Mouse (Mus musculus): Measurements from ENCODE around the gene Mlph. TPM values are rescaled to one million over a fixed set of nuclear protein-coding genes. Genes with fewer than 3 reads are reported as not detected.
A peak's percentile ranks its signal among the peaks of the same experiment; 100 is the strongest.

Mlph gene
- polyA plus RNA-seq, 1 experiment = not detected

DNA sequence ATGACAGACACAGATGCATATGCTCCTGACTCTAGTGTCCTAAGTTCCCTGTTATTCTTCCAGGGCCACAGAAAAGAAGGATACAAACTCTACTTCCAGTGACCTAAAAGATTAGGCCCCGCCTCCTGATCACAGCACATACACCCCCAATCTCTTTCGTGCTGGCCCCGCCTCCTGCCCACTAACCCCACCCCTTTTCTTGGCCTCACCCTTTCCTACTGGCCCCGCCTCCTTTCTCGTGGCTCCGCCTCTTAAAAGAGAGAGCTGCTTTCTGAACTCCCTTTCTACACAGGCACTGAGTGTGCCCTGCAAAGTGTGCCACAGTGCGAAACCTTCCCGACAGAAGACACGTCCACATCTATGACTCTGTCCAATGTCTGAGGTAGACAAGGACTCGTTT lies 30.3 kb downstream of the Mlph start:
- Histone ChIP-seq H3K4me1 (ENCODE audit: control insufficient read depth, insufficient read depth, low read length) (no peaks in the 10 kb centered on the region), H3K27ac (ENCODE audit: control insufficient read depth, insufficient read depth, low read depth, low read length, poor library complexity) (no peak overlapping the region), H3K4me3 (replicated peaks; ENCODE audit: control insufficient read depth, low read depth, low read length) (no peak overlapping the region)
- no peak for TF ChIP-seq POLR2A (IDR thresholded peaks at IDR 0.05; ENCODE audit: borderline replicate concordance, control insufficient read depth, low read depth, low read length)
- no peak for TF ChIP-seq CTCF (IDR thresholded peaks at IDR 0.05; ENCODE audit: control insufficient read depth, insufficient read depth, low read length)
- WGBS = 76% methylated on average over 10 of the region's 10 CpGs

DNA sequence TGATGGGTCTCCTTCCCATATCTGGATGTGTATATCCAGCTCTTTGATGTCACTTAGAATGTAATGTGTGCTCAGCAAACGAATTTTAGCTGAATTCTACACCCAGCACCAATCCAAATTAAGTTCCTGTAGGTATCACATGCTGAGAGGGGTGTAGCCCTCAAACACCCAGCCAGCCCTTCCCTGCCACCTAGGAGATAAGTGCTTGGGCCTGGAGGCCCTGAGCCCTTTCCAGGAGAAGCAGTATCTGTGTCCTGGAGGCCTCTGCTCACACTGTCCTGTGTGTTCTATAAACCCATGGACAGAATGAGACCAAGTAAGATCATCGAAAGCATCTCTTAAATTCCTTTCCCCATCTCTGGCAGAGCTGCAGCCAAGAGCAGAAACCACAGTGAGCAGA lies 32.4 kb downstream of the Mlph start:
- TF ChIP-seq POLR2A (IDR thresholded peaks at IDR 0.05; ENCODE audit: borderline replicate concordance, control insufficient read depth, low read depth, low read length) (no peak), CTCF (IDR thresholded peaks at IDR 0.05; ENCODE audit: control insufficient read depth, insufficient read depth, low read length) (no peak)
- WGBS = 36% methylated on average over 2 of the region's 2 CpGs
- Histone ChIP-seq H3K27ac (ENCODE audit: control insufficient read depth, insufficient read depth, low read depth, low read length, poor library complexity) (no peak overlapping the region), H3K4me1 (ENCODE audit: control insufficient read depth, insufficient read depth, low read length) (no peaks in the 10 kb centered on the region), H3K4me3 (replicated peaks; ENCODE audit: control insufficient read depth, low read depth, low read length) (no peak overlapping the region)

DNA sequence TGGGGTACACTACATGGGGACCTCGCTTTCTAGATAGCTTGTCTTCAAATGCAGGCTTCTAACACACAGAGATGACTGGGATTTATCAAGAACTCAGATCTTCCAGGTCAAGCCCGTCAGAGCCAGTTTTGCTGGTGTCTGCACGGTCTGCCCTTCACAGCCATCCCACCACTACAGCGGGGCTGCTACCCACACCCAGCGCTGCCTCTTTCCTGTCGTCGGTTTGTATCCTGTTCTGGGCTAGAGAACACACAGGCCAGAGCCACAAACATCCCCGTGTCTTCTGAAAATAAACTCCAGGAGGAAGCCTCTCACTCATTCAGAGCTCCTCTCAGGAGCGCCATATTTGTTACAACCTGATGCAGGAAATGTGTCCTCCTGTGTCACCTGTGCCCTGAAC lies 34.4 kb downstream of the Mlph start:
- Histone ChIP-seq H3K4me3 (replicated peaks; ENCODE audit: control insufficient read depth, low read depth, low read length) (no peak overlapping the region), H3K27ac (ENCODE audit: control insufficient read depth, insufficient read depth, low read depth, low read length, poor library complexity) (no peak overlapping the region), H3K4me1 (ENCODE audit: control insufficient read depth, insufficient read depth, low read length) (no peaks in the 10 kb centered on the region)
- 10% methylated on average over 9 of the region's 9 CpGs for WGBS
- TF ChIP-seq POLR2A (IDR thresholded peaks at IDR 0.05; ENCODE audit: borderline replicate concordance, control insufficient read depth, low read depth, low read length) (no peak), CTCF (IDR thresholded peaks at IDR 0.05; ENCODE audit: control insufficient read depth, insufficient read depth, low read length) (no peak)

DNA sequence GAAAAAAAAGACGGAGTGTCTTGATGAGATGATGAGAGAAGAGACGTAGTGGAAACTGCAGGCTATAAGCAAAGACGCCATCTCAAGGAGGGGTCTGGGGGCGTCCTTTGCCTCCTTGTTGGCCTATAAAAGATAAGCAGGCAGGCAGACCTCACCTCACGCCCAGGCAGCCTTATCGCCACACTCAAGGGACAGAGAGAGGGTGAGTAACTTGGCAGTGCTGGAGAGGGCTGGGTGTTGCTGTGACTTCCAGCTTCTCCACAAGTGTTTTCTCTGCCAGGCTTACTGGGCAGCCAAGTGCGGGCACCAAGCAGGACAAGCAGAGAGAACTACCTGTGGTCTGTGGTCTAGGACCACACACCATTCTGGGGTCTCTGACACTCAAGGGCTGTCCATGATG lies 36.8 kb downstream of the Mlph start:
- no peak for TF ChIP-seq CTCF (IDR thresholded peaks at IDR 0.05; ENCODE audit: control insufficient read depth, insufficient read depth, low read length)
- TF ChIP-seq POLR2A (IDR thresholded peaks at IDR 0.05; ENCODE audit: borderline replicate concordance, control insufficient read depth, low read depth, low read length) = no peak
- 65% methylated on average over 7 of the region's 7 CpGs for WGBS
- Histone ChIP-seq H3K27ac (ENCODE audit: control insufficient read depth, insufficient read depth, low read depth, low read length, poor library complexity) (no peak overlapping the region), H3K4me1 (ENCODE audit: control insufficient read depth, insufficient read depth, low read length) (no peaks in the 10 kb centered on the region), H3K4me3 (replicated peaks; ENCODE audit: control insufficient read depth, low read depth, low read length) (no peak overlapping the region)

DNA sequence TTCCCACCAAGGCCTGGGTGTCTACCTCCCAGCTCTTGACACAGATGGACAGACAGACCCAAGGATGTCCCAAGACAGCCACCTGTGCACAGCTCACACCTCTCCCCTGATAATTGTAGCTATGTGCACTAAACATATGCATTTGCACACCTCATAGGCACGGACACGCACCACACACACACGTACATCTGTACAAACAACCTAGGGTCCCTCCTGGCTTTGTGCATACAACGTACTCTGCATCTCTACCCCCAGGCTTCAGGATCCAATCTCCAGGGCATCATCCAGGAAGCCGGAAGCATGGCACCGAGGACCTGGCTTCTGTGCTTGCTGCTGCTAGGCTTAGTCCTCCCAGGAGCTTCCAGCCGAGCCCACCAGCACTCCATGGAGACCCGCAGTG lies 37.9 kb downstream of the Mlph start, which contains the start of gene Prlh:
Gene Prlh (plus strand): TSS at position 301 of the 400 bp plus-strand sequence.
- no peaks in the 10 kb centered on the region for H3K4me1 ChIP-seq (ENCODE audit: control insufficient read depth, insufficient read depth, low read length)
- no peak within 1 kb of the TSS for H3K4me3 ChIP-seq (replicated peaks; ENCODE audit: control insufficient read depth, low read depth, low read length)
- no peak within 1 kb of the TSS for H3K27ac ChIP-seq (ENCODE audit: control insufficient read depth, insufficient read depth, low read depth, low read length, poor library complexity)
- TF ChIP-seq POLR2A (IDR thresholded peaks at IDR 0.05; ENCODE audit: borderline replicate concordance, control insufficient read depth, low read depth, low read length) (no peak), CTCF (IDR thresholded peaks at IDR 0.05; ENCODE audit: control insufficient read depth, insufficient read depth, low read length) (no peak)
- 88% methylated on average over 8 of the region's 8 CpGs for WGBS

DNA sequence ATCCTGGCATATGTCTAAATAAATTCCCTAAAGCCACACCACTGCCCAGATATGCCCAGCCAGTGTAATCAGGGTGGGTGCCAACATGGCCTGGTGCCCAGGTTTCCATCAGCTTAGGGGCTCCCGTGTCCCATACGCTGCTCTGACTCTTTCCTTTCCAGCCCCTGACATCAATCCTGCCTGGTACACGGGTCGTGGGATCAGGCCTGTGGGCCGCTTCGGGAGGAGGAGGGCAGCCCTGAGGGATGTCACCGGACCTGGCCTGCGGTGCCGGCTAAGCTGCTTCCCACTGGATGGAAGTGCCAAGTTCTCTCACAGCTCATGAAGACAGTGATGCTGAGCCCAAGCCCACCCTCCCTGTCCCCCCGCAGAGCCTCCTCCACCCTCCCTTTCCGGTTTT lies 38.8 kb downstream of the Mlph start:
- TF ChIP-seq POLR2A (IDR thresholded peaks at IDR 0.05; ENCODE audit: borderline replicate concordance, control insufficient read depth, low read depth, low read length) (no peak), CTCF (IDR thresholded peaks at IDR 0.05; ENCODE audit: control insufficient read depth, insufficient read depth, low read length) (no peak)
- no peaks in the 10 kb centered on the region for H3K4me1 ChIP-seq (ENCODE audit: control insufficient read depth, insufficient read depth, low read length)
- WGBS = 83% methylated on average over 11 of the region's 11 CpGs
- H3K27ac ChIP-seq (ENCODE audit: control insufficient read depth, insufficient read depth, low read depth, low read length, poor library complexity) = no peak overlapping the region
- H3K4me3 ChIP-seq (replicated peaks; ENCODE audit: control insufficient read depth, low read depth, low read length) = no peak overlapping the region

DNA sequence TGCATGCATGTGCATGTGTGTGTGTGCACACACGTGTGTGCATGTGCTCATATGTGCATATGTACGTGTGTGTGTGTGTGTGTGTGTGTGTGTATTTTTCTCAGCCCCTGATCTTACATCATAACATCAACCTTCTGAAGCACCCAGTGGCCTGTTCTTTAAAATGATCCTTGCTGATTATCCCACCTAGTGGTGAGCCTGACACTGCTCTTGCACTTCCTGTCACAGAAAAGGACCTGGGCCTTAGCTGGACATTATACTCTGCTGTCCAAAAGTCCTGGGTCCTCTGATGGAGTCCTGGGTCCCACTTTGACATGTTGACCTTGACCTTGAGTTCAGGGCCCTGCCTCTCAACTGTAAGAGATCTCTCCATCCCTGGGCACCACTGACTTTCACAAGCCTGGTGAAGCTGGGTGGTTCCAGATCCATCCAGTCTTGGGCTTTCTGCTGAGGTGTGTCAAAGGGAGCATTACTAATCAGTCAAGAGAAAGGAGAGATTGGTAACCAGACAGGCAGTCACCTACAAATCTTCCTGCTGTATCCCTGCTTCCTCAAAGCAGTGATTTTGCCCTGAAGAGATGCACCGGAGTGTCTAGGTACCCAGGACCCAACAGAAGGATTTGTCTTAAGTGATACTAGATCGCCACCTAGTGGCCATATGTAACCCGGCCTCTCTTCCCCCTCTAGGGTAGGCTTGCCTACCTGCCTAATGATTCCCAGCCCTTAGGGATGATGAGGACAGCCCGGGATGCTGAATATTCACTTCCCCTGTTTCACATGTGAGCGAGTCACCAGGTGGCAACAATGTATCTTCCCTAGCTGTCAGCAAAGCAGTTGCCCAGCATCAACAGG lies 41.6 kb downstream of the Mlph start:
- no peak overlapping the region for H3K4me3 ChIP-seq (replicated peaks; ENCODE audit: control insufficient read depth, low read depth, low read length)
- no peak overlapping the region for H3K27ac ChIP-seq (ENCODE audit: control insufficient read depth, insufficient read depth, low read depth, low read length, poor library complexity)
- 35% methylated on average over 7 of the region's 7 CpGs for WGBS
- H3K4me1 ChIP-seq (ENCODE audit: control insufficient read depth, insufficient read depth, low read length) = no peaks in the 10 kb centered on the region
- no peak for TF ChIP-seq POLR2A (IDR thresholded peaks at IDR 0.05; ENCODE audit: borderline replicate concordance, control insufficient read depth, low read depth, low read length)
- TF ChIP-seq CTCF (IDR thresholded peaks at IDR 0.05; ENCODE audit: control insufficient read depth, insufficient read depth, low read length) = peak; percentile 56; the same call in 1 of the 2 replicates

DNA sequence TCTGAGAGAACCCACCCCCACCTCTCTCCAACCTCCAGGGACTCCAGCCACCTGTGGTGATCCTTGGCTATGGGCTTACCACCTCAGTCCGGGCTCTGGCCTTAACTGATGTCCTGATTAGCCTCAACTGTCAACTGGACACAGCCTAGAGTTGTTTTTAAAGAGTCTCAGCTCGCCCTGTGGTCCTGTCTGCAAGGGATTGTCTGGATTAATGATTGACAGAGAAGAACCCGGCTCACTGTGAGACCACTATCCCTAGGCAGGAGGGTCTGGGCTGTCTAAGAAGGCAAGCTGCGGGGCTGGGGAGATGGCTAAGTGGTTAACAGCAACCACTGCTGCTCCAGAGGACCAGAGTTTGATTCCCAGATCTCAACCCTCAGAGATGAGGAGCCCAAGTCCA lies 47.6 kb downstream of the Mlph start:
- TF ChIP-seq POLR2A (IDR thresholded peaks at IDR 0.05; ENCODE audit: borderline replicate concordance, control insufficient read depth, low read depth, low read length) = no peak
- no peak for TF ChIP-seq CTCF (IDR thresholded peaks at IDR 0.05; ENCODE audit: control insufficient read depth, insufficient read depth, low read length)
- 70% methylated on average over 4 of the region's 4 CpGs for WGBS
- H3K4me3 ChIP-seq (replicated peaks; ENCODE audit: control insufficient read depth, low read depth, low read length) = no peak overlapping the region
- no peaks in the 10 kb centered on the region for H3K4me1 ChIP-seq (ENCODE audit: control insufficient read depth, insufficient read depth, low read length)
- H3K27ac ChIP-seq (ENCODE audit: control insufficient read depth, insufficient read depth, low read depth, low read length, poor library complexity) = no peak overlapping the region

Data from bone marrow, adult 2 months (tissue).